ENCODE assay signal across 18 mouse cellular contexts in genomic region chr7:79540246-79540645, GRCm38 (mm10).
"Had no signal": no experiment of that assay in that cellular context is flagged by ENCODE, and none has a peak within 500 bp of the region (broad histone marks: within the 10 kb centered on the region; RNA-seq: fewer than 3 reads in every experiment).

No protein-coding gene starts in this region.

- H3K9ac ChIP-seq: lung, embryonic 14.5 days; midbrain, embryonic 12.5 days; neural tube, embryonic 13.5 days; neural tube, embryonic 15.5 days had no signal

- H3K36me3 ChIP-seq: midbrain, embryonic 10.5 days; neural tube, embryonic 13.5 days; neural tube, embryonic 15.5 days had no signal

- H3K4me2 ChIP-seq: lung, embryonic 14.5 days; midbrain, embryonic 12.5 days; neural tube, embryonic 13.5 days; neural tube, embryonic 15.5 days had no signal

- H3K27ac ChIP-seq: midbrain, embryonic 10.5 days; midbrain, embryonic 12.5 days; neural tube, embryonic 13.5 days; neural tube, embryonic 15.5 days had no signal

- DNase-seq: lung, embryonic 14.5 days; lung, postnatal 10 days; lung, postnatal 4 days; midbrain, embryonic 14.5 days; retina, postnatal 1 day; right cerebral cortex, adult 18-20 months; right cerebral cortex, postnatal 25 days; right cerebral cortex, postnatal 4 days; spleen, adult 18-20 months; thymus, adult 18-20 months; thymus, postnatal 14 days; thymus, postnatal 36 days had no signal

- H3K9me3 ChIP-seq: midbrain, embryonic 10.5 days; midbrain, embryonic 12.5 days; neural tube, embryonic 13.5 days; neural tube, embryonic 15.5 days had no signal

- ATAC-seq: midbrain, embryonic 16.5 days had no signal

- H3K4me3 ChIP-seq: midbrain, embryonic 10.5 days; midbrain, embryonic 12.5 days; myocyte; neural tube, embryonic 13.5 days; neural tube, embryonic 15.5 days had no signal
